Mouse (Mus musculus): ENCODE data around the gene Erp29. TPM values are rescaled to one million over a fixed set of nuclear protein-coding genes. Genes with fewer than 3 reads are reported as not detected.

The Erp29 gene
- total and polyA plus RNA-seq, 3 experiments, result 204 to 258 (median 252) TPM

DNA sequence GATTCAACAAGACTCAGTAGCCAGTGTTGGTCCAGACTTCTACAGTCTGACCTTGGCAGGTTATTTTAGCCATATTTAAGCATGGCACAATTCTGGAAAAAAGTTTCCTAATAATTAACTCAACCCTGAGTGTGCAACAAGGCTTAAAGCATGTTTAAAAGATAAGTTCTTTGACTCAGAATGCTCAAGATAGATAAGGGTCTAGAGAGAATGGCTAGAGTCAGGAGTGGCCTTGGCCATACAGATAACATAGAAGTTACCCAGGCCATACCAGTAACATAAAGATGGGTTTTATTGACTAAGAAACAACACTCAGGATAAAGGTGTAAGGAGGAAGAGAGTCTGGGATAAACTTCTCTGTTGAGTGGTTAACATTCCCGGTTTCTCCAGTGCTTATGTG is 23.7 kb upstream of the Erp29 start:
- Histone ChIP-seq H3K27ac (ENCODE audit: insufficient read depth, low read depth) (no peak overlapping the region), H3K27me3 (replicated peaks) (no peaks in the 10 kb centered on the region), H3K36me3 (replicated peaks in 1 of 2; ENCODE audit: control insufficient read depth in 1 of 2, insufficient read depth in 1 of 2, low read length in 1 of 2) (no peaks in the 10 kb centered on the region), H3K4me1 (ENCODE audit: control insufficient read depth in 1 of 2, insufficient read depth in 2 of 2) (peaks cover 9 to 19% of the 10 kb centered on the region in 2 experiments), H3K9ac (ENCODE audit: insufficient read depth, low read depth) (no peak overlapping the region), H3K79me2 (replicated peaks; ENCODE audit: control insufficient read depth, extremely low read depth, insufficient read depth, poor library complexity, severe bottlenecking) (no peaks in the 10 kb centered on the region), H3K4me2 (ENCODE audit: insufficient read depth, low read depth, poor library complexity, severe bottlenecking) (no peak overlapping the region), H3K9me3 (replicated peaks; ENCODE audit: low read length) (no peaks in the 10 kb centered on the region), H3K4me3 (replicated peaks in 1 of 3; ENCODE audit: low read depth in 2 of 3, low read length in 2 of 3, poor library complexity in 1 of 3) (no peak overlapping the region)
- DNase-seq (ENCODE audit: extremely low read depth), result no peak
- dilution Hi-C loops (cut with MboI; ENCODE audit: extremely low pct_ligation_motif_present, extremely low pct_unique_long_range_greater_than_20kb, low sequenced_read_pairs), result no loop called here
- TF ChIP-seq NELFE (IDR thresholded peaks at IDR 0.05; ENCODE audit: low read depth, low read length) (no peak), USF1 (IDR thresholded peaks at IDR 0.05; ENCODE audit: low read depth, low read length) (no peak), SMC3 (IDR thresholded peaks at IDR 0.05; ENCODE audit: low read depth, low read length) (no peak), RAD21 (IDR thresholded peaks at IDR 0.05; ENCODE audit: low read depth, low read length) (no peak), SIN3A (IDR thresholded peaks at IDR 0.05; ENCODE audit: low read length) (no peak), ZMIZ1 (IDR thresholded peaks at IDR 0.05; ENCODE audit: low read depth, low read length) (no peak), ETS1 (conservative IDR thresholded peaks at IDR 0.05; ENCODE audit: low read depth, low read length) (no peak), MAFK (IDR thresholded peaks at IDR 0.05; ENCODE audit: insufficient replicate concordance, low read length) (no peak), ELF1 (IDR thresholded peaks at IDR 0.05; ENCODE audit: low read depth, low read length) (no peak), HCFC1 (IDR thresholded peaks at IDR 0.05; ENCODE audit: low read depth, low read length) (no peak), POLR2A (IDR thresholded peaks at IDR 0.05; ENCODE audit: low read depth, low read length) (no peak)
- in situ Hi-C loops (cut with MboI; ENCODE audit: low pct_ligation_motif_present, low pct_unique_long_range_greater_than_20kb, low sequenced_read_pairs), result no loop called here

- no peak overlapping the region for H3K27ac ChIP-seq (ENCODE audit: insufficient read depth, low read depth)
- in situ Hi-C loops (cut with MboI; ENCODE audit: low pct_ligation_motif_present, low pct_unique_long_range_greater_than_20kb, low sequenced_read_pairs) (no loop called here), dilution Hi-C loops (cut with MboI; ENCODE audit: extremely low pct_ligation_motif_present, extremely low pct_unique_long_range_greater_than_20kb, low sequenced_read_pairs) (no loop called here)
- no peak overlapping the region for H3K9ac ChIP-seq (ENCODE audit: insufficient read depth, low read depth)
- peaks cover 14 to 30% of the 10 kb centered on the region in 2 experiments for H3K4me1 ChIP-seq (ENCODE audit: control insufficient read depth in 1 of 2, insufficient read depth in 2 of 2)
- no peak overlapping the region for H3K4me3 ChIP-seq (replicated peaks in 1 of 3; ENCODE audit: low read depth in 2 of 3, low read length in 2 of 3, poor library complexity in 1 of 3)
- TF ChIP-seq JUN (IDR thresholded peaks at IDR 0.05; ENCODE audit: insufficient read depth, low read depth, low read length) (no peak), ZNF384 (IDR thresholded peaks at IDR 0.05; ENCODE audit: low read depth, low read length) (no peak)
- no peak for DNase-seq (ENCODE audit: extremely low read depth)
- H3K36me3 ChIP-seq (replicated peaks in 1 of 2; ENCODE audit: control insufficient read depth in 1 of 2, insufficient read depth in 1 of 2, low read length in 1 of 2), result no peaks in the 10 kb centered on the region
- H3K27me3 ChIP-seq (replicated peaks), result no peaks in the 10 kb centered on the region
- no peaks in the 10 kb centered on the region for H3K79me2 ChIP-seq (replicated peaks; ENCODE audit: control insufficient read depth, extremely low read depth, insufficient read depth, poor library complexity, severe bottlenecking)
- H3K9me3 ChIP-seq (replicated peaks; ENCODE audit: low read length), result no peaks in the 10 kb centered on the region
- no peak overlapping the region for H3K4me2 ChIP-seq (ENCODE audit: insufficient read depth, low read depth, poor library complexity, severe bottlenecking)
These were observed 22.3 kb upstream of the Erp29 start for GRCm38 (mm10) chr5:121474610-121475009.

GRCm38 (mm10) chr5:121472411-121472810 is 20.1 kb upstream of the Erp29 start:
- H3K4me3 ChIP-seq (replicated peaks in 1 of 3; ENCODE audit: low read depth in 2 of 3, low read length in 2 of 3, poor library complexity in 1 of 3), result peak overlapping the region in 1 of 3 experiments; percentile 5
- in situ Hi-C loops (cut with MboI; ENCODE audit: low pct_ligation_motif_present, low pct_unique_long_range_greater_than_20kb, low sequenced_read_pairs), result no loop called here
- no peaks in the 10 kb centered on the region for H3K27me3 ChIP-seq (replicated peaks)
- no peaks in the 10 kb centered on the region for H3K36me3 ChIP-seq (replicated peaks in 1 of 2; ENCODE audit: control insufficient read depth in 1 of 2, insufficient read depth in 1 of 2, low read length in 1 of 2)
- no peak overlapping the region for H3K27ac ChIP-seq (ENCODE audit: insufficient read depth, low read depth)
- dilution Hi-C loops (cut with MboI; ENCODE audit: extremely low pct_ligation_motif_present, extremely low pct_unique_long_range_greater_than_20kb, low sequenced_read_pairs), result no loop called here
- peaks cover 17 to 33% of the 10 kb centered on the region in 2 experiments for H3K4me1 ChIP-seq (ENCODE audit: control insufficient read depth in 1 of 2, insufficient read depth in 2 of 2)
- H3K79me2 ChIP-seq (replicated peaks; ENCODE audit: control insufficient read depth, extremely low read depth, insufficient read depth, poor library complexity, severe bottlenecking), result no peaks in the 10 kb centered on the region
- H3K9me3 ChIP-seq (replicated peaks; ENCODE audit: low read length), result no peaks in the 10 kb centered on the region
- H3K9ac ChIP-seq (ENCODE audit: insufficient read depth, low read depth), result no peak overlapping the region
- DNase-seq (ENCODE audit: extremely low read depth), result peak; percentile 32
- no peak overlapping the region for H3K4me2 ChIP-seq (ENCODE audit: insufficient read depth, low read depth, poor library complexity, severe bottlenecking)
- TF ChIP-seq NELFE (IDR thresholded peaks at IDR 0.05; ENCODE audit: low read depth, low read length), result no peak
- TF ChIP-seq MEF2A (IDR thresholded peaks at IDR 0.05; ENCODE audit: borderline replicate concordance, low read depth, low read length), result no peak
- TF ChIP-seq USF1 (IDR thresholded peaks at IDR 0.05; ENCODE audit: low read depth, low read length), result no peak
- TF ChIP-seq BHLHE40 (IDR thresholded peaks at IDR 0.05; ENCODE audit: low read depth, low read length), result no peak
- TF ChIP-seq MAFK (IDR thresholded peaks at IDR 0.05; ENCODE audit: insufficient replicate concordance, low read length), result no peak
- no peak for TF ChIP-seq ZKSCAN1 (IDR thresholded peaks at IDR 0.05; ENCODE audit: borderline replicate concordance, low read depth, low read length)
- no peak for TF ChIP-seq ELF1 (IDR thresholded peaks at IDR 0.05; ENCODE audit: low read depth, low read length)
- TF ChIP-seq RAD21 (IDR thresholded peaks at IDR 0.05; ENCODE audit: low read depth, low read length), result no peak
- no peak for TF ChIP-seq MYC (IDR thresholded peaks at IDR 0.05; ENCODE audit: low read depth, low read length)
- TF ChIP-seq HCFC1 (IDR thresholded peaks at IDR 0.05; ENCODE audit: low read depth, low read length), result no peak
- TF ChIP-seq EP300 (IDR thresholded peaks at IDR 0.05; ENCODE audit: low read length), result no peak
- no peak for TF ChIP-seq ZNF384 (IDR thresholded peaks at IDR 0.05; ENCODE audit: low read depth, low read length)
- TF ChIP-seq CHD2 (IDR thresholded peaks at IDR 0.05; ENCODE audit: low read length), result no peak
- TF ChIP-seq USF2 (conservative IDR thresholded peaks at IDR 0.05; ENCODE audit: low read depth, low read length), result no peak
